Mouse (Mus musculus) hindbrain, postnatal 0 days (tissue): ENCODE measurements at regions not wholly inside any gene's neighbourhood (a gene's known extent, or its start where the extent isn't known, plus 50 kb on each side); places are given as distances from the start of the nearest gene placed in this dataset.

Experiments used
- ATAC-seq: fragments of 200-750 bp; cut with Nextera tagmentation; 2 replicates; pipeline ENCODE4 v1.8.0; 2017; ENCODE audit warnings: mild to moderate bottlenecking, moderate TSS enrichment, moderate library complexity
- DNase-seq: peaks from one replicate; pipeline ENCODE4 v3.0.0-alpha.2; 2015; ENCODE audit warnings: low spot score
- H3K27ac ChIP-seq: fragments of 300-500 bp; sonication (generic); 2 replicates; pipeline ENCODE4 v1.5.1; 2014; ENCODE audit warnings: mild to moderate bottlenecking
- H3K27me3 ChIP-seq: fragments of 300-500 bp; sonication (generic); 2 replicates; pipeline ENCODE4 v1.6.1; 2014; ENCODE audit warnings: low read length, mixed read lengths; ENCODE audit not compliant: insufficient read depth
- H3K36me3 ChIP-seq: fragments of 300-500 bp; sonication (generic); 2 replicates; pipeline ENCODE4 v1.6.1; 2014; ENCODE audit warnings: low read length, mixed read lengths; ENCODE audit not compliant: insufficient read depth
- H3K4me1 ChIP-seq: fragments of 300-500 bp; sonication (generic); 2 replicates; pipeline ENCODE4 v1.6.1; 2014; ENCODE audit warnings: antibody characterized with exemption, low read length, mixed read lengths; ENCODE audit not compliant: insufficient read depth
- H3K4me2 ChIP-seq: fragments of 300-500 bp; sonication (generic); 2 replicates; pipeline ENCODE4 v1.6.1; 2014; ENCODE audit warnings: low read depth, mild to moderate bottlenecking, low read length, moderate library complexity, mixed read lengths
- H3K4me3 ChIP-seq: fragments of 300-500 bp; sonication (generic); 2 replicates; pipeline ENCODE4 v1.5.1; 2014; ENCODE audit warnings: low read length
- H3K9ac ChIP-seq: fragments of 300-500 bp; sonication (generic); replicated peaks from 2 replicates; pipeline ENCODE4 v1.6.1; 2014; ENCODE audit warnings: mild to moderate bottlenecking, low read length, moderate library complexity, mixed read lengths
- H3K9me3 ChIP-seq: fragments of 300-500 bp; sonication (generic); 2 replicates; pipeline ENCODE4 v1.6.1; 2016; ENCODE audit warnings: low read length, mixed read lengths
- CTCF ChIP-seq: IDR thresholded peaks from 2 replicates; pipeline ENCODE4 v1.5.1; 2016; ENCODE audit warnings: antibody characterized with exemption, control low read depth, low read depth
- WGBS: fragments of 180-500 bp; shearing (Covaris S2); extraction: QIAGEN DNeasy Blood & Tissue Kit; methylation state at CpG from one replicate; pipeline ENCODE4 v1.1.7; 2014; 5-methylcytosine and 5-hydroxymethylcytosine counted together

- no peak for DNase-seq
Measured at GRCm38 (mm10) chr3:156410126-156410525, 151.5 kb upstream of the Negr1 start.

GRCm38 (mm10) chr3:156412757-156413156, 148.8 kb upstream of the Negr1 start:
- H3K27me3 ChIP-seq: no peaks in the 10 kb centered on the region
- peak; percentile 6 for DNase-seq
- H3K4me2 ChIP-seq: no peak overlapping the region
- TF ChIP-seq CTCF: no peak
- no peak for ATAC-seq
- H3K27ac ChIP-seq: no peak overlapping the region
- H3K9me3 ChIP-seq: no peaks in the 10 kb centered on the region
- no peaks in the 10 kb centered on the region for H3K4me1 ChIP-seq
- no peak overlapping the region for H3K9ac ChIP-seq
- H3K4me3 ChIP-seq: no peak overlapping the region
- H3K36me3 ChIP-seq: no peaks in the 10 kb centered on the region
- WGBS: 66% methylated on average over 3 of the region's 3 CpGs

More at GRCm38 (mm10) chr3:156410126-156410525, 151.5 kb upstream of the Negr1 start:
- no peak for ATAC-seq
- Histone ChIP-seq H3K4me2 (no peak overlapping the region), H3K36me3 (no peaks in the 10 kb centered on the region), H3K9ac (no peak overlapping the region), H3K4me3 (no peak overlapping the region), H3K27me3 (no peaks in the 10 kb centered on the region), H3K9me3 (no peaks in the 10 kb centered on the region), H3K4me1 (no peaks in the 10 kb centered on the region), H3K27ac (no peak overlapping the region)
- 69% methylated on average over 1 of the region's 1 CpGs for WGBS
- TF ChIP-seq CTCF: no peak

GRCm38 (mm10) chr3:156414431-156415427, 146.9 kb upstream of the Negr1 start:
- H3K36me3 ChIP-seq: no peaks in the 10 kb centered on the region
- 90% methylated on average over 13 of the region's 13 CpGs for WGBS
- DNase-seq: no peak
- H3K4me3 ChIP-seq: no peak overlapping the region
- no peaks in the 10 kb centered on the region for H3K27me3 ChIP-seq
- no peaks in the 10 kb centered on the region for H3K4me1 ChIP-seq
- H3K9me3 ChIP-seq: no peaks in the 10 kb centered on the region
- TF ChIP-seq CTCF: no peak
- no peak overlapping the region for H3K9ac ChIP-seq
- ATAC-seq: no peak
- no peak overlapping the region for H3K4me2 ChIP-seq
- H3K27ac ChIP-seq: no peak overlapping the region

GRCm38 (mm10) chr3:156418124-156418523, 143.5 kb upstream of the Negr1 start:
- Histone ChIP-seq H3K4me3 (no peak overlapping the region), H3K9me3 (no peaks in the 10 kb centered on the region), H3K27me3 (no peaks in the 10 kb centered on the region), H3K9ac (no peak overlapping the region), H3K27ac (no peak overlapping the region), H3K36me3 (no peaks in the 10 kb centered on the region), H3K4me2 (no peak overlapping the region), H3K4me1 (no peaks in the 10 kb centered on the region)
- ATAC-seq (no peak), DNase-seq (no peak)
- TF ChIP-seq CTCF: no peak

GRCm38 (mm10) chr3:156423100-156423499, 138.5 kb upstream of the Negr1 start:
- H3K4me3 ChIP-seq: no peak overlapping the region
- WGBS: 58% methylated on average over 3 of the region's 3 CpGs
- no peaks in the 10 kb centered on the region for H3K4me1 ChIP-seq
- H3K9ac ChIP-seq: no peak overlapping the region
- no peak for TF ChIP-seq CTCF
- H3K27ac ChIP-seq: no peak overlapping the region
- H3K9me3 ChIP-seq: no peaks in the 10 kb centered on the region
- H3K4me2 ChIP-seq: no peak overlapping the region
- no peaks in the 10 kb centered on the region for H3K27me3 ChIP-seq
- ATAC-seq: no peak
- no peak for DNase-seq
- no peaks in the 10 kb centered on the region for H3K36me3 ChIP-seq

GRCm38 (mm10) chr3:156455042-156455441, 106.6 kb upstream of the Negr1 start:
- H3K4me3 ChIP-seq: no peak overlapping the region
- no peaks in the 10 kb centered on the region for H3K4me1 ChIP-seq
- H3K27ac ChIP-seq: no peak overlapping the region
- H3K36me3 ChIP-seq: no peaks in the 10 kb centered on the region
- ATAC-seq (0 out of 2 replicates have a peak, but pooled peaks have one; percentile 35), DNase-seq (peak; percentile 19)
- no peaks in the 10 kb centered on the region for H3K9me3 ChIP-seq
- 44% methylated on average over 4 of the region's 4 CpGs for WGBS
- H3K27me3 ChIP-seq: no peaks in the 10 kb centered on the region
- H3K9ac ChIP-seq: no peak overlapping the region
- H3K4me2 ChIP-seq: no peak overlapping the region
- TF ChIP-seq CTCF: no peak

GRCm38 (mm10) chr3:156463299-156463698, 98.3 kb upstream of the Negr1 start:
- no peaks in the 10 kb centered on the region for H3K27me3 ChIP-seq
- H3K4me1 ChIP-seq: no peaks in the 10 kb centered on the region
- no peak for ATAC-seq
- no peak for DNase-seq
- WGBS: 80% methylated on average over 2 of the region's 2 CpGs
- H3K4me2 ChIP-seq: no peak overlapping the region
- no peak for TF ChIP-seq CTCF
- no peaks in the 10 kb centered on the region for H3K36me3 ChIP-seq
- no peaks in the 10 kb centered on the region for H3K9me3 ChIP-seq
- no peak overlapping the region for H3K27ac ChIP-seq
- H3K4me3 ChIP-seq: no peak overlapping the region
- H3K9ac ChIP-seq: no peak overlapping the region
